Comparison of ENCODE assay signal across 10 mouse cellular contexts in genomic region chr11:98597363-98597762, GRCm38 (mm10). TPM values are rescaled to one million over a fixed set of nuclear protein-coding genes. Genes with fewer than 3 reads are reported as not detected.
A peak's percentile ranks its signal among the peaks of the same experiment; 100 is the strongest.
DNase-seq lines count a peak whose midpoint lies in the region; ATAC-seq and TF ChIP-seq lines count a peak whose summit lies in the region.
"Had no signal": no experiment of that assay in that cellular context is flagged by ENCODE, and none has a peak within 500 bp of the region (broad histone marks: within the 10 kb centered on the region; RNA-seq: fewer than 3 reads in every experiment).

No protein-coding gene starts in this region.

- peak; percentile 91 to 98 for TF ChIP-seq CTCF in CH12.LX (conservative IDR thresholded peaks at IDR 0.05 in 1 of 2, IDR thresholded peaks at IDR 0.05 in 1 of 2; ENCODE audit: low read depth in 2 of 2, low read length in 2 of 2)
- TF ChIP-seq CTCF in bone marrow macrophage, adult 2 months (IDR thresholded peaks at IDR 0.05; ENCODE audit: low read depth, low read length) = peak; percentile 75
- peak; percentile 80; the same call in 1 of the 2 replicates for TF ChIP-seq CTCF in spleen, adult 2 months (IDR thresholded peaks at IDR 0.05; ENCODE audit: extremely low read depth, insufficient read depth, insufficient read length, insufficient replicate concordance)

- TF ChIP-seq RAD21 in CH12.LX (IDR thresholded peaks at IDR 0.05; ENCODE audit: low read depth, low read length) = peak; percentile 85

- no peak overlapping the region for H3K4me3 ChIP-seq in hindbrain, embryonic 14.5 days (replicated peaks; ENCODE audit: low read length)
- H3K4me3 ChIP-seq in hindbrain, embryonic 16.5 days (ENCODE audit: low read length) = no peak overlapping the region
- H3K4me3 ChIP-seq in CH12.LX (replicated peaks in 1 of 3; ENCODE audit: low read depth in 2 of 3, low read length in 2 of 3, poor library complexity in 1 of 3) = no peak overlapping the region
- H3K4me3 ChIP-seq in bone marrow macrophage, adult 2 months (ENCODE audit: insufficient read depth, low read length) = no peak overlapping the region
- no peak overlapping the region for H3K4me3 ChIP-seq in heart, embryonic 12.5 days
- H3K4me3 ChIP-seq in liver, embryonic 13.5 days (replicated peaks) = no peak overlapping the region
- no peak overlapping the region for H3K4me3 ChIP-seq in spleen, adult 2 months (ENCODE audit: extremely low read depth, insufficient read depth, insufficient read length)
- H3K4me3 ChIP-seq: erythroblast, embryonic 14.5 days; myocyte had no signal

- ATAC-seq in hindbrain, embryonic 14.5 days (ENCODE audit: low FRiP score) = no peak
- ATAC-seq in hindbrain, embryonic 16.5 days = no peak
- peak; percentile 27; the same call in 1 of the 2 replicates for ATAC-seq in heart, embryonic 12.5 days (ENCODE audit: insufficient number of reproducible peaks, low FRiP score)
- ATAC-seq in liver, embryonic 13.5 days (ENCODE audit: low read depth) = peak; percentile 63

- TF ChIP-seq POLR2A in CH12.LX (IDR thresholded peaks at IDR 0.05; ENCODE audit: low read depth, low read length) = no peak
- TF ChIP-seq POLR2A in bone marrow macrophage, adult 2 months (IDR thresholded peaks at IDR 0.05; ENCODE audit: borderline replicate concordance, low read depth, low read length) = no peak
- TF ChIP-seq POLR2A in spleen, adult 2 months (IDR thresholded peaks at IDR 0.05; ENCODE audit: low read depth, low read length) = no peak

- no peak overlapping the region for H3K27ac ChIP-seq in hindbrain, embryonic 14.5 days
- no peak overlapping the region for H3K27ac ChIP-seq in hindbrain, embryonic 16.5 days (ENCODE audit: low read depth, low read length)
- H3K27ac ChIP-seq in CH12.LX (ENCODE audit: insufficient read depth, low read depth) = no peak overlapping the region
- H3K27ac ChIP-seq in bone marrow macrophage, adult 2 months (ENCODE audit: insufficient read depth, low read depth, low read length) = no peak overlapping the region
- no peak overlapping the region for H3K27ac ChIP-seq in heart, embryonic 12.5 days (ENCODE audit: poor library complexity, severe bottlenecking)
- H3K27ac ChIP-seq in liver, embryonic 13.5 days = peak overlapping the region; percentile 16; the same call in 1 of the 2 replicates
- no peak overlapping the region for H3K27ac ChIP-seq in spleen, adult 2 months (ENCODE audit: insufficient read depth, low read length)

- no peaks in the 10 kb centered on the region for H3K4me1 ChIP-seq in hindbrain, embryonic 14.5 days (replicated peaks; ENCODE audit: control insufficient read depth, insufficient read depth, low read length)
- no peaks in the 10 kb centered on the region for H3K4me1 ChIP-seq in hindbrain, embryonic 16.5 days (ENCODE audit: control insufficient read depth, insufficient read depth, low read depth, low read length)
- peaks cover 14 to 32% of the 10 kb centered on the region in 2 experiments for H3K4me1 ChIP-seq in CH12.LX (ENCODE audit: control insufficient read depth in 1 of 2, insufficient read depth in 2 of 2)
- no peaks in the 10 kb centered on the region for H3K4me1 ChIP-seq in bone marrow macrophage, adult 2 months (ENCODE audit: control insufficient read depth, insufficient read depth, low read length)
- H3K4me1 ChIP-seq in heart, embryonic 12.5 days (replicated peaks) = peaks cover 41% of the 10 kb centered on the region
- H3K4me1 ChIP-seq in liver, embryonic 13.5 days (replicated peaks) = peaks cover 27% of the 10 kb centered on the region
- H3K4me1 ChIP-seq in spleen, adult 2 months (ENCODE audit: control insufficient read depth, insufficient read depth, insufficient read length) = no peaks in the 10 kb centered on the region; the same call in 1 of the 2 replicates

- peak; percentile 52 for DNase-seq in hindbrain, embryonic 14.5 days (ENCODE audit: low spot score)
- DNase-seq in CH12.LX (ENCODE audit: extremely low read depth) = peak; percentile 94
- peak; percentile 65 for DNase-seq in liver, embryonic 13.5 days
- peak; percentile 71 for DNase-seq in spleen, adult 2 months (ENCODE audit: low read depth in 1 of 2, low spot score in 2 of 2)
- DNase-seq in right cerebral cortex, adult 18-20 months = no peak

- peaks cover 10% of the 10 kb centered on the region; the same call in 1 of the 2 replicates for H3K27me3 ChIP-seq in hindbrain, embryonic 14.5 days (ENCODE audit: control insufficient read depth, insufficient read depth, low read length)
- H3K27me3 ChIP-seq in hindbrain, embryonic 16.5 days (replicated peaks; ENCODE audit: control insufficient read depth, insufficient read depth, low read length) = peaks cover 4% of the 10 kb centered on the region; the same call in 1 of the 2 replicates
- peaks cover 51% of the 10 kb centered on the region for H3K27me3 ChIP-seq in CH12.LX (replicated peaks)
- peaks cover 27% of the 10 kb centered on the region for H3K27me3 ChIP-seq in heart, embryonic 12.5 days (replicated peaks)
- H3K27me3 ChIP-seq in liver, embryonic 13.5 days = peaks cover 55% of the 10 kb centered on the region
- H3K27me3 ChIP-seq in spleen, adult 2 months (ENCODE audit: control insufficient read depth, insufficient read depth, low read length) = 0 out of 2 replicates have a peak, but pooled peaks cover 2% of the 10 kb centered on the region

- H3K36me3 ChIP-seq in hindbrain, embryonic 14.5 days (replicated peaks; ENCODE audit: control insufficient read depth, insufficient read depth) = no peaks in the 10 kb centered on the region
- no peaks in the 10 kb centered on the region for H3K36me3 ChIP-seq in hindbrain, embryonic 16.5 days (ENCODE audit: control insufficient read depth, insufficient read depth, low read length)
- H3K36me3 ChIP-seq in CH12.LX (replicated peaks in 1 of 2; ENCODE audit: control insufficient read depth in 1 of 2, insufficient read depth in 1 of 2, low read length in 1 of 2) = no peaks in the 10 kb centered on the region
- H3K36me3 ChIP-seq in heart, embryonic 12.5 days = no peaks in the 10 kb centered on the region
- no peaks in the 10 kb centered on the region for H3K36me3 ChIP-seq in liver, embryonic 13.5 days
- no peaks in the 10 kb centered on the region for H3K36me3 ChIP-seq in spleen, adult 2 months (ENCODE audit: control insufficient read depth, insufficient read depth, low read length)

- no peak for TF ChIP-seq EP300 in CH12.LX (IDR thresholded peaks at IDR 0.05; ENCODE audit: low read length)

- in situ Hi-C loops in CH12.LX (cut with MboI; ENCODE audit: low pct_ligation_motif_present, low pct_unique_long_range_greater_than_20kb, low sequenced_read_pairs) = no loop called here

- WGBS in hindbrain, embryonic 14.5 days = 43% methylated on average over 6 of the region's 6 CpGs
- 55% methylated on average over 5 of the region's 6 CpGs for WGBS in hindbrain, embryonic 16.5 days
- 36% methylated on average over 6 of the region's 6 CpGs for WGBS in heart, embryonic 12.5 days
- WGBS in liver, embryonic 13.5 days (ENCODE audit: insufficient replicate concordance) = 24% methylated on average over 6 of the region's 6 CpGs
- WGBS in spleen, adult 2 months = 25% methylated on average over 6 of the region's 6 CpGs

- no peak overlapping the region for H3K9ac ChIP-seq in hindbrain, embryonic 14.5 days
- no peak overlapping the region for H3K9ac ChIP-seq in hindbrain, embryonic 16.5 days (ENCODE audit: low read depth, low read length)
- H3K9ac ChIP-seq in CH12.LX (ENCODE audit: insufficient read depth, low read depth) = 0 out of 2 replicates have a peak overlapping the region, but pooled peaks have one; percentile 12
- H3K9ac ChIP-seq in heart, embryonic 12.5 days = no peak overlapping the region
- no peak overlapping the region for H3K9ac ChIP-seq in liver, embryonic 13.5 days

- no peak overlapping the region for H3K4me2 ChIP-seq in hindbrain, embryonic 14.5 days (replicated peaks)
- H3K4me2 ChIP-seq in hindbrain, embryonic 16.5 days (ENCODE audit: low read length) = no peak overlapping the region
- H3K4me2 ChIP-seq in CH12.LX (ENCODE audit: insufficient read depth, low read depth, poor library complexity, severe bottlenecking) = peak overlapping the region; percentile 30; the same call in 1 of the 2 replicates
- H3K4me2 ChIP-seq in heart, embryonic 12.5 days = no peak overlapping the region
- H3K4me2 ChIP-seq in liver, embryonic 13.5 days = no peak overlapping the region

- no peaks in the 10 kb centered on the region for H3K79me2 ChIP-seq in CH12.LX (replicated peaks; ENCODE audit: control insufficient read depth, extremely low read depth, insufficient read depth, poor library complexity, severe bottlenecking)

- dilution Hi-C loops in CH12.LX (cut with MboI; ENCODE audit: extremely low pct_ligation_motif_present, extremely low pct_unique_long_range_greater_than_20kb, low sequenced_read_pairs) = no loop called here

- no peaks in the 10 kb centered on the region for H3K9me3 ChIP-seq in hindbrain, embryonic 14.5 days (ENCODE audit: control insufficient read depth, low read length)
- no peaks in the 10 kb centered on the region for H3K9me3 ChIP-seq in hindbrain, embryonic 16.5 days (ENCODE audit: control insufficient read depth, low read length)
- no peaks in the 10 kb centered on the region for H3K9me3 ChIP-seq in CH12.LX (replicated peaks; ENCODE audit: low read length)
- H3K9me3 ChIP-seq in heart, embryonic 12.5 days (replicated peaks) = no peaks in the 10 kb centered on the region
- H3K9me3 ChIP-seq in liver, embryonic 13.5 days (replicated peaks) = no peaks in the 10 kb centered on the region

RNA-seq across cellular contexts. Expression of gene Lrrc3c, which starts 0.7 kb away (rescaled TPM):
- not detected in 2 replicates for polyA plus RNA-seq in hindbrain, embryonic 14.5 days (2014; fragmentation: Nextera tagmentation; extraction: Ambion mirVana)
- polyA plus RNA-seq in hindbrain, embryonic 16.5 days (2015; fragmentation: Nextera tagmentation; extraction: Ambion mirVana) = not detected in 2 replicates
- total RNA-seq in CH12.LX (2012; rRNA removed) (not detected in 2 replicates), CH12.LX (2014; rRNA removed) (not detected in 2 replicates)
- not detected in 2 replicates for polyA plus RNA-seq in CH12.LX (2012; ENCODE audit: insufficient read length, low read depth)
- polyA plus RNA-seq in bone marrow macrophage, adult 2 months (2012; ENCODE audit: insufficient read depth, insufficient read length, missing spikeins) = not detected in 2 replicates
- polyA plus RNA-seq in heart, embryonic 12.5 days (2016; fragmentation: Nextera tagmentation; extraction: Ambion mirVana) = not detected in 2 replicates
- not detected in 2 replicates for polyA plus RNA-seq in liver, embryonic 13.5 days (2015; fragmentation: Nextera tagmentation; extraction: Ambion mirVana)
- polyA plus RNA-seq in spleen, adult 2 months (2012; rRNA removed) = not detected in 2 replicates
- polyA plus RNA-seq: erythroblast, embryonic 14.5 days; myocyte had no signal

RNA-seq across cellular contexts. Expression of gene Ormdl3, which starts 10.2 kb away (rescaled TPM):
- polyA plus RNA-seq in hindbrain, embryonic 14.5 days (2014; fragmentation: Nextera tagmentation; extraction: Ambion mirVana) = 14.9 and 17.3 TPM in 2 replicates
- polyA plus RNA-seq in hindbrain, embryonic 16.5 days (2015; fragmentation: Nextera tagmentation; extraction: Ambion mirVana) = 117 and 124 TPM in 2 replicates
- 45.1 and 49.7 TPM in 2 replicates for total RNA-seq in CH12.LX (2012; rRNA removed)
- total RNA-seq in CH12.LX (2014; rRNA removed) = 30.6 and 32.9 TPM in 2 replicates
- 32.5 and 34.9 TPM in 2 replicates for polyA plus RNA-seq in CH12.LX (2012; ENCODE audit: insufficient read length, low read depth)
- 17.1 and 18.5 TPM in 2 replicates for polyA plus RNA-seq in bone marrow macrophage, adult 2 months (2012; ENCODE audit: insufficient read depth, insufficient read length, missing spikeins)
- 66.9 and 71.0 TPM in 2 replicates for polyA plus RNA-seq in heart, embryonic 12.5 days (2016; fragmentation: Nextera tagmentation; extraction: Ambion mirVana)
- polyA plus RNA-seq in liver, embryonic 13.5 days (2015; fragmentation: Nextera tagmentation; extraction: Ambion mirVana) = 41.5 and 41.7 TPM in 2 replicates
- polyA plus RNA-seq in spleen, adult 2 months (2012; rRNA removed) = 37.4 and 42.9 TPM in 2 replicates

RNA-seq across cellular contexts. Expression of gene Gm12355, which starts 28.1 kb away (rescaled TPM):
- 0.20 and 0.80 TPM in 2 replicates for polyA plus RNA-seq in hindbrain, embryonic 14.5 days (2014; fragmentation: Nextera tagmentation; extraction: Ambion mirVana)
- 0.41 and 1.3 TPM in 2 replicates for polyA plus RNA-seq in hindbrain, embryonic 16.5 days (2015; fragmentation: Nextera tagmentation; extraction: Ambion mirVana)
- total RNA-seq in CH12.LX (2012; rRNA removed) (1.8 and 2.0 TPM in 2 replicates), CH12.LX (2014; rRNA removed) (24.2 and 26.0 TPM in 2 replicates)
- polyA plus RNA-seq in CH12.LX (2012; ENCODE audit: insufficient read length, low read depth) = 3.0 and 9.8 TPM in 2 replicates
- 9.6 and 15.5 TPM in 2 replicates for polyA plus RNA-seq in bone marrow macrophage, adult 2 months (2012; ENCODE audit: insufficient read depth, insufficient read length, missing spikeins)
- polyA plus RNA-seq in heart, embryonic 12.5 days (2016; fragmentation: Nextera tagmentation; extraction: Ambion mirVana) = 0.18 and 0.47 TPM in 2 replicates
- polyA plus RNA-seq in liver, embryonic 13.5 days (2015; fragmentation: Nextera tagmentation; extraction: Ambion mirVana) = 0.53 and 0.90 TPM in 2 replicates
- polyA plus RNA-seq in spleen, adult 2 months (2012; rRNA removed) = not detected in 2 replicates
- polyA plus RNA-seq: erythroblast, embryonic 14.5 days had no signal

RNA-seq across cellular contexts. Expression of gene Gsdma3, which starts 28.8 kb away (rescaled TPM):
- polyA plus RNA-seq in hindbrain, embryonic 14.5 days (2014; fragmentation: Nextera tagmentation; extraction: Ambion mirVana) = not detected in 2 replicates
- not detected in 2 replicates for polyA plus RNA-seq in hindbrain, embryonic 16.5 days (2015; fragmentation: Nextera tagmentation; extraction: Ambion mirVana)
- not detected in 2 replicates for total RNA-seq in CH12.LX (2012; rRNA removed)
- not detected in 2 replicates for total RNA-seq in CH12.LX (2014; rRNA removed)
- not detected in 2 replicates for polyA plus RNA-seq in CH12.LX (2012; ENCODE audit: insufficient read length, low read depth)
- polyA plus RNA-seq in bone marrow macrophage, adult 2 months (2012; ENCODE audit: insufficient read depth, insufficient read length, missing spikeins) = not detected in 2 replicates
- not detected in 2 replicates for polyA plus RNA-seq in heart, embryonic 12.5 days (2016; fragmentation: Nextera tagmentation; extraction: Ambion mirVana)
- polyA plus RNA-seq in liver, embryonic 13.5 days (2015; fragmentation: Nextera tagmentation; extraction: Ambion mirVana) = not detected in 2 replicates
- not detected in 2 replicates for polyA plus RNA-seq in spleen, adult 2 months (2012; rRNA removed)
- polyA plus RNA-seq: erythroblast, embryonic 14.5 days; myocyte had no signal

RNA-seq across cellular contexts. Expression of gene Zpbp2, which starts 46.5 kb away (rescaled TPM):
- not detected in 2 replicates for polyA plus RNA-seq in hindbrain, embryonic 14.5 days (2014; fragmentation: Nextera tagmentation; extraction: Ambion mirVana)
- polyA plus RNA-seq in hindbrain, embryonic 16.5 days (2015; fragmentation: Nextera tagmentation; extraction: Ambion mirVana) = 0.11 and 0.15 TPM in 2 replicates
- total RNA-seq in CH12.LX (2012; rRNA removed) = 3.1 and 3.9 TPM in 2 replicates
- total RNA-seq in CH12.LX (2014; rRNA removed) = 3.2 and 5.0 TPM in 2 replicates
- 3.0 and 3.7 TPM in 2 replicates for polyA plus RNA-seq in CH12.LX (2012; ENCODE audit: insufficient read length, low read depth)
- polyA plus RNA-seq in bone marrow macrophage, adult 2 months (2012; ENCODE audit: insufficient read depth, insufficient read length, missing spikeins) = not detected in 2 replicates
- 0.28 and 0.52 TPM in 2 replicates for polyA plus RNA-seq in heart, embryonic 12.5 days (2016; fragmentation: Nextera tagmentation; extraction: Ambion mirVana)
- 0.45 and 0.58 TPM in 2 replicates for polyA plus RNA-seq in liver, embryonic 13.5 days (2015; fragmentation: Nextera tagmentation; extraction: Ambion mirVana)
- polyA plus RNA-seq in spleen, adult 2 months (2012; rRNA removed) = 1.2 TPM in 2 replicates
- polyA plus RNA-seq: myocyte had no signal

Comparison
In these comparisons a context has a peak if more than half of its experiments do, and no peak if none do; other contexts are left out.
1. ATAC-seq: peak in heart, embryonic 12.5 days (single experiment) and liver, embryonic 13.5 days (single experiment); none in hindbrain, embryonic 14.5 days (single experiment) and hindbrain, embryonic 16.5 days (single experiment).
2. Peak in every context shown above with its lines, with median percentiles within 50 percentile points of each other: CTCF ChIP-seq.